Mouse (Mus musculus): Measurements from ENCODE around the gene Rpl12. TPM values are rescaled to one million over a fixed set of nuclear protein-coding genes. Genes with fewer than 3 reads are reported as not detected.

Rpl12 gene
- polyA plus RNA-seq, 1 experiment from 2014 or later: 663 TPM

Other genes with a start within 250 kb of the Rpl12 start
- gene Cdk9, start 248.5 kb upstream of the Rpl12 start, polyA plus RNA-seq (2018): 99.2 to 144 TPM (median 121 TPM) in 3 replicates
- gene Sh2d3c, start 240.5 kb upstream of the Rpl12 start, polyA plus RNA-seq (2018): 9.3 to 12.5 TPM (median 9.9 TPM) in 3 replicates
- not detected in 3 replicates for gene 6330409D20Rik, start 220.5 kb upstream of the Rpl12 start, polyA plus RNA-seq (2018)
- gene Tor2a, start 204.3 kb upstream of the Rpl12 start, polyA plus RNA-seq (2018): 19.2 to 50.7 TPM (median 39.7 TPM) in 3 replicates
- not detected in 3 replicates for gene Ttc16, start 185.9 kb upstream of the Rpl12 start, polyA plus RNA-seq (2018)
- 8.1 to 11.9 TPM (median 9.0 TPM) in 3 replicates for gene Ptrh1, start 185.8 kb upstream of the Rpl12 start, polyA plus RNA-seq (2018)
- gene Cfap157, start 177.1 kb upstream of the Rpl12 start, polyA plus RNA-seq (2018): not detected in 3 replicates
- 9.7 to 16.3 TPM (median 12.2 TPM) in 3 replicates for gene Stxbp1, start 114.3 kb upstream of the Rpl12 start, polyA plus RNA-seq (2018)
- gene Fam129b, start 85.4 kb upstream of the Rpl12 start, polyA plus RNA-seq (2018): 117 to 240 TPM (median 185 TPM) in 3 replicates
- gene Lrsam1, start 55 bp downstream of the Rpl12 start, polyA plus RNA-seq (2018): 12.2 to 17.5 TPM (median 12.3 TPM) in 3 replicates
- 7.4 to 18.5 TPM (median 18.2 TPM) in 3 replicates for gene Slc2a8, start 20.5 kb downstream of the Rpl12 start, polyA plus RNA-seq (2018)
- 0.25 to 0.49 TPM (median 0.47 TPM) in 3 replicates for gene Garnl3, start 170.1 kb downstream of the Rpl12 start, polyA plus RNA-seq (2018)

All from macrophage (primary cell).